26 mouse cellular contexts compared by ENCODE assay signal in the genomic region with DNA sequence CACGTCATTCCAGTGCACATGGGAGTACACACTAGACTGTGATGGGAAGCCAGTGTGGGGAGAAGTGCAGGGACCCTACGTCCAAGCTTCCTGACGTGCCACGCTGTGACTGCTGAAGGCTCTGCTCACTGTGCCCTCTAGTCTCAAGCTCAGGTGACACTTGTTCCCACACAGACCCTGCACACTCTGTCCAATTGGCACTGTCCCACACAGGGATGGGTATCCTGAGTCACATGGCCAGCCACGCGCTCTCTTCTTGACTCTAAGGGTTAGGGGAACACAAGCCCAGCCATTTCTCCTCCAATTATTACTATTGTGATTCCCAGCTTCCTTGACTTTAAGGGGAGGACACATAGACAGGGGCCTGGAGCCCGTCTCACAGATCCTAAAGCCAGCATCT. TPM values are rescaled to one million over a fixed set of nuclear protein-coding genes. Genes with fewer than 3 reads are reported as not detected.
"Had no signal": no experiment of that assay in that cellular context is flagged by ENCODE, and none has a peak within 500 bp of the region (broad histone marks: within the 10 kb centered on the region; RNA-seq: fewer than 3 reads in every experiment).

No protein-coding gene starts in this region.

- H3K9me3 ChIP-seq: heart, embryonic 10.5 days; heart, embryonic 12.5 days; hindbrain, embryonic 10.5 days; hindbrain, embryonic 12.5 days; intestine, embryonic 15.5 days; limb, embryonic 10.5 days; limb, embryonic 12.5 days; liver, embryonic 13.5 days had no signal

- ATAC-seq: hindbrain, embryonic 16.5 days; inflammation-experienced regulatory T-cells, adult 6 months; intestine, embryonic 15.5 days; intestine, postnatal 0 days had no signal

- H3K4me1 ChIP-seq: heart, embryonic 12.5 days; hindbrain, embryonic 10.5 days; hindbrain, embryonic 12.5 days; limb, embryonic 12.5 days had no signal

- DNase-seq: heart, adult 18-20 months; heart, postnatal 10 days; heart, postnatal 4 days; kidney, adult 18-20 months; kidney, adult 8-10 months; kidney, postnatal 10 days; kidney, postnatal 4 days; liver; liver, embryonic 13.5 days had no signal

- H3K27ac ChIP-seq: heart, embryonic 10.5 days; hindbrain, embryonic 10.5 days; hindbrain, embryonic 12.5 days; hindbrain, embryonic 14.5 days; layer of hippocampus, adult 2 months; left cerebral cortex, adult 2 months; limb, embryonic 10.5 days; limb, embryonic 12.5 days; liver, embryonic 13.5 days had no signal

- H3K27me3 ChIP-seq: heart, embryonic 12.5 days; hindbrain, embryonic 12.5 days; intestine, embryonic 15.5 days; limb, embryonic 12.5 days; liver, embryonic 13.5 days had no signal

- H3K4me3 ChIP-seq: heart, embryonic 10.5 days; heart, embryonic 12.5 days; hindbrain, embryonic 10.5 days; hindbrain, embryonic 12.5 days; intestine, embryonic 15.5 days; layer of hippocampus, adult 2 months; left cerebral cortex, adult 2 months; limb, embryonic 10.5 days; limb, embryonic 12.5 days; liver, embryonic 13.5 days had no signal

- H3K9ac ChIP-seq: heart, embryonic 12.5 days; hindbrain, embryonic 12.5 days; hindbrain, embryonic 14.5 days; intestine, embryonic 15.5 days; limb, embryonic 12.5 days; liver, embryonic 13.5 days had no signal

- H3K4me2 ChIP-seq: heart, embryonic 12.5 days; hindbrain, embryonic 12.5 days; hindbrain, embryonic 14.5 days; intestine, embryonic 15.5 days; limb, embryonic 12.5 days; liver, embryonic 11.5 days; liver, embryonic 13.5 days had no signal

RNA-seq across cellular contexts. Expression of a gene that starts 52.3 kb away (rescaled TPM):
- total RNA-seq: granulocyte monocyte progenitor cell, adult 5-6 weeks; layer of hippocampus, adult 2 months; layer of hippocampus, postnatal 25 days; left cerebral cortex, adult 2 months; left cerebral cortex, postnatal 36 days had no signal
